Mouse (Mus musculus): ENCODE data around the gene Agbl2.

DNA sequence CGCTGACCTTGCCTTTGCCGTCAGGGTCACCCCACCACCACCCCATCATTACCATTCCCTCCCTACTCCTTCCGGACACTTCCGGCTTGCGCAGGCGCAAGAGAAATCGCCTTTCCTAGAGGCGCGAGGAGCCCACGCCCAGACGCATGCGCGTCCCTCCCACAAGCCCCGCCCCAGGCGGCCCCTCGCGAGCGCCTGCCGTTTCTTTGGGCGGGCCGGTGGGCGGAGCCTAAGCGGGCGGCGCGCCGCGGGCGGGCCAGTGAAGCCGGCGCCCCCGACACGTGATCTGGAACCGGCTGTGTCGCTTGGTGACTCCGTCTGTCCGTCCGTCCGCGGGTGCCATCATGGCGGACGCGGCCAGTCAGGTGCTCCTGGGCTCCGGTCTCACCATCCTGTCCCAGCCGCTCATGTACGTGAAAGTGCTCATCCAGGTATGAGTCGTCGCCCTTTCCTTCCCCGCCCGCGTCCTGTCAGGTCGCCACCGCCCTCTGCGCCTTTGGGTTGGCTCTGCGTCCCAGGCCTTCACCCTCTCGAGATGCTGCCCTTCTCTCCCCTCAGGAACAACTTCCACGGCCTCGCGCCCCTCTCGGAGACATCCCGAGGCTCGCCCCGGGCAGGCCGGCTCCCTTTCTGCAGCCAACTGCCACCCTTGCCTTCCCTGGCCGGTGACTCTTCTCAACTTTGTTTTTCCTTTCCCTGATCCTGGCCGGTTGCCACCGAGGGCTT, 64.6 kb downstream of the Agbl2 start, which contains the start of gene Mtch2:
- no peak for TF ChIP-seq CTCF (IDR thresholded peaks at IDR 0.05; ENCODE audit: insufficient read depth, low read depth, low read length)
- TF ChIP-seq POLR2A (IDR thresholded peaks at IDR 0.05; ENCODE audit: insufficient read depth, low read depth, low read length) = peak; percentile 78

Data from olfactory bulb, adult 2 months (tissue).